Mouse (Mus musculus) ovary, postnatal 10 days (tissue): ENCODE results near the gene Pnkd.
"Not testable (repeated sequence)": the region's sequence is repeated elsewhere in the genome, so short reads cannot be mapped to it uniquely, and the experiment has no call there.

Experiments
- DNase-seq: peaks from one replicate; pipeline ENCODE4 v3.0.0; 2022; ENCODE audit warnings: low spot score

Gene Pnkd

DNA sequence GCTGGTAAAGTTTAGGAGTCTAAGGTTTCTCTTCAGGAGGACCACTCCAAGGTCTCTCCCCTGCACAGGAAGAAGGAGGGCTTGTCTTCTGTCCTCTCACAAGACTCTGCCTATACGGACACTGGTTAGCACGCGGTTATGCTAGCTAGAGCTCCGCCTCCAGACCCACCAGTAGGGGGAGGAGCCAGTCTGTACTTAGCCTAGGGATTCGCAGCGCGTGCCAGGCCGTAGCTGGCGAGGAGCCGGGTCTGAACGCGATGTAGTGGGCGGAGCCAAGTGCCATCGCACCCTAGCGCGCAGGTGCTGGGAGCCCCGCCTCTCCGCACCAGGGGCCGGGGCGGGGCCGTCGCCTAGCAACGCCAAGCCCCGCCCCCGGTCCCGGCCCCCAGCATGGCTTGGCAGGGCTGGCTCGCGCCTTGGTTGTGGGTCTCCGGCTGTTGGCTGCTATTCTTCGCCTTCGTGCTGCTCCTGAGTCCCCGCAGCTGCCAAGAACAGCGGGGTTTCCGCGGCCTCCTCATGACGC is 47.6 kb downstream of the Pnkd start:
- DNase-seq, result peak; percentile 91

DNA sequence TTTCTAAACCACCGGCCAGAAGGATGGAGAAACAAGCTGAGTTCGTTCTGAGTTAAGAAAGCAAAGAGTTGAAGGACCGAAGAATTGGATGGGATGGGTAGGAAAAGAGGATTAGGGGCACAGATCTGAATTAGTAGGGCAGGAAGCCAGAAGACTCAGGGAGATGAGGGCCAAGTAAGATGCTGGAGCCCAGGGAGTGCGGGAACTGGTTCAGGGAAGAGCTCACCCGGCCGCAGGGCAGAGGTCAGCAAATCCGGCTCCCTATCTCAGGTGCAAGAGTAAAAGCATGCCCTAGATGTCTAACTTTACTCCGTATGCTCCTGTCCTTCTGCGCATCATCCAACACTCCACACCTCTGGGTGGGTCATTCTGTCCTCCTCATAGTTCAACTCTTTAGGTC is 48.2 kb downstream of the Pnkd start:
- DNase-seq, result no peak

DNA sequence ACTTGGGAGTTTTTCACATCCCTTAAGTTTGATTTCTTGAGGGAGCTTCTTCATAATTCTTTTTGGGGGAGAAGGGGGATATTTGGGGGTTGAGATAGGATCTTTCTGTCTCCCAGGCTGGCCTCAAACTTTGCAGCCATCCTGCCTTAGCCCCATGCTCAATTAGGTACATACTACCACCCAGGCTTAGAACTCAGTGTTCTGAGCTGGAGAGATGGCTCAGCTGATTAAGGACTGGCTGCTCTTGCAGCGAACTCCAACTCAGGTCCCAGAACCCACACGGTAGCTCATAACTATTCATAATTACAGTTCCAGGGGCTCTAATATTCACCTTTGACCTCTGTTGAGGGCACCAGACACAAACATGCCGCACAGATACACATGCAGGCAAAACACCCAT is 49.9 kb downstream of the Pnkd start:
- no peak for DNase-seq

GRCm38 (mm10) chr1:74335033-74335432 is 50.3 kb downstream of the Pnkd start:
- no peak for DNase-seq

- no peak for DNase-seq
Measured at GRCm38 (mm10) chr1:74335436-74336170, 50.9 kb downstream of the Pnkd start.

DNA sequence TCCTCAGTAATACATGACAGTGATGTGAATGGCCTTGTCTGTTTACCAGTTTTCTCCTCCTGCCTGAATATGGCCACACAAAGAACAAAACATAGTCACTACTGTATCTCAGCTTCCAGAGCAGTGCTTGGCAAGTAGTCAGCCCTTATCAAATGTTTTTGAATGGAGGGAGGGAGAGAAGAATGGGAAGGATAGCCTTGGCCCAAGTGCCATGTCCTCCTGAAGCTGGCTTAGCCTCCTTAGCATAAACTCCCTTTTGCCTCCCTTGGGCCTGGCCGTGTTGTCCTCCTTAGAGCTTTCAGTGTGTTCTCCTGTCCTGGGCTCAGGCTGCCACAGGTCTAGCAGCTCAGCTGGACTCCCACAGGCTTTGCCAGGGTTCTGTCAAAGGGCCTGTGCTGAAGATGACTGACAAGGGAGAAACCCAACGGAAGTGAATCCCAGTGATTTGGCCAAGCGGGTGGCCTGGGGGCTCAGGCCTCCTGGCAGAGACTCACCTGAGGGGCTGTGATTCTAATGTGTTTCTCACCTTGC is 52.6 kb downstream of the Pnkd start:
- DNase-seq, result no peak

- no peak for DNase-seq
Measured at GRCm38 (mm10) chr1:74338013-74338412, 53.3 kb downstream of the Pnkd start.

DNA sequence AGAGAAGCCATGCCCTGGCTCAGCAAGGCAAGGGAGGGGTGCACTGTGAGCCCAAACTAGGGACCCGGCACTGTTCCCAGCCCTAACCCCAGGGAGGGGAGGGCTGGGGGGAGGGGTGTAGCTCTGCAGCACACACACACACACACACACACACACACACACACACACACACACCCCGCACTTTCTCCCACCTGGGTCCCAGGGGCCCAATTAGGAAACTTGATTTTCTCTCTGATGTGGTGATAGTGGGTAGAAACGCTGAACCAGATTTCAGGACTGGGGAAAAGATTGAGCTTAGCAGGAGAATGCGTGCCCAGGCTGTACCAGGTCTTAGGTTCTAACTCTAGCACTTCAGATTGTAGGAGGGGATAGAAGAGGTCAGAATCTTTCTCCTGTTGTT is 53.9 kb downstream of the Pnkd start:
- DNase-seq, result no peak

DNA sequence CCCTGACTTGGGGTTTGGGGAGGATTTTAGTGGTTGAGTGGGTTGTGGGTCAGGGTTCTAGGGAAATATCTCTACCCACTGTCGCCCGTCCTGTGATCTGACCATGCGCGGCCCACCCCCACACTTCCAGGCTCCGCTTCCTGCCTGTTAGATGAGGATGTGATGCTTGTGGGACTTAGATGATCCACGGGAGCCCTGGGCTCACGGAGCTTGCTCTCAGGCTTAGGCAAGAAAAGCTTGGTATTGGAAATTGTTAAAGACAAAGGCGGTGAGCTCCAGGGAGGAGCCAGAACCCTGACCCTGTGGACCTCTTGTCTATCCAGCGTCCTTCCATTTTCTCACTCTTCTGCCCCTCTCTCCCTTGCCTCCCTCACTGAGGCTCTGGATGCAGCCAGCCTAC is 55.2 kb downstream of the Pnkd start:
- no peak for DNase-seq

DNA sequence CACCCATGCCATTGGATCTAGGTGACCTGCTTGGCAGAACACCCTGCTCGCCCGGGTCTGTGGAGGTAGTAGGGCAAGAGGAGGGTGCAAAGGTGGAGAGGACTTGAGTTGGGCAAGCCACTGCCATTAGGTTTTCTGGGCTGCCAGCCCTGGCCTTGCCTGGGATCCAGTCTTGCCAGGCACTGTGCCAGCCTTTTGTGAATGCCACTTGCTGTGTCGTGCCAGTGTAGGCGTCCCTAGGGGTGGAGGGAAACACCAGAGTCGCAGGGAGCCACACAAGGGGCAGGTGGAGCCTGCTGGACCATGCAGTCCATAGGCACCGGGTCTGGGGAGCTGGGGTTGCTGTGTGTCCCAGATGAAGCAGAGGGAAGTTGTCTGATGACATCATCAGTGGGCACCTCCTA is 55.6 kb downstream of the Pnkd start:
- DNase-seq, result no peak

DNA sequence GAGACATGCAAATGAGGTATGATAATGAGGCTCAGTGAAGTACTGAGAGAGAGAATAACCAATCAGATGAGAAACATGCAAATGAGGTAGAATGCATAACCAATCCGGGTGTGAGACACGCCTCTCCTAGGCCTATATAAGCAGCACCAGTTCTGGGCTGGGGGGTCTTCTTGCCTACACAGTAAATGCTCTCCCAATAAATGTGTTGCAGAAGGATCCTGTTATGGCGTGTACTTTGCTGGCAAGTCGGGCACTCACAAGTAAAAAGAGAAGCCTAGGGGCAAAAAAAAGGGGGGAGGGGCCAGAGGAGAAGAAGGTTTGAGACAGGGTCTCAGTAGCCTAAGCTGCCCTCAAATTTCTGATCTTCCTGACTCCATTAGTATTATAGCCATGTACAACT is 56.3 kb downstream of the Pnkd start:
- not testable (repeated sequence) for DNase-seq

DNA sequence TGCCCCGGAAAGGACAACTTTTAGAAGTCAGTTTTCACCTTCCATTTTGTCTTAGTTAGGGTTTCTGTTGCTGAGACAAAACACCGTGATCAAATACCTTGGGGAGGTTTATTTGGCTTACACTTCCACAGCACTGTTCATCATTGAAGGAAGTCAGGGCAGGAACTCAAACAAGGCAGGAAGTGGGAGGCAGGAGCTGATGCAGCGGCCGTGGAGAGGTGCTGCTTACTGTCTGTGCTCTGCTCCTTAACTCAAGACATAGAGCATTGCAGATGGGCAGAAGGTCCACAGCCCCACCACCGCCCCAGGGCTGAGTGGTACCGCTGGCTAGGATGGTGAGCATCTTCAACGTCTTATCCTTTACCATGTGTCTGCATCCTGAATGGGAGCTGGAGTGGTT is 57.2 kb downstream of the Pnkd start:
- DNase-seq, result no peak

DNA sequence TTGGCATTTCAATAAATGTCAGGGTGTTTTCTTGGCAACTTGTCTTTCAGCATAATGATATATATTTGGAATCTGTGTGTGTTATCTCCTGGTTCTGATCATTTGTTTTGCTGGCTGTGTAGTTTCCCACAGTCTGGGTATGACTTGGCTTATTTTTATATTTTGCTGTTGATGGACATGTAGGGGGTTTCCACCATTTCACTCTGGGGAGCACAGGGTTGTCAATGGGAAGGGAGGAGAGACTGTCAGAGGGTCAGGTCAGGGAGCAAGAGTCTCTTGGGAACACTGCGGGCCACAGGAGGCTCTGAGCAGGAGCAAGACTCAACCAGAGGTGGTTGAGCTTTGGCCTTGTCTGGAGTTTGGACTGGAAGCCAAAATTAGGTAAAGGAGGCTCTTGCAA is 57.6 kb downstream of the Pnkd start:
- DNase-seq, result no peak

DNA sequence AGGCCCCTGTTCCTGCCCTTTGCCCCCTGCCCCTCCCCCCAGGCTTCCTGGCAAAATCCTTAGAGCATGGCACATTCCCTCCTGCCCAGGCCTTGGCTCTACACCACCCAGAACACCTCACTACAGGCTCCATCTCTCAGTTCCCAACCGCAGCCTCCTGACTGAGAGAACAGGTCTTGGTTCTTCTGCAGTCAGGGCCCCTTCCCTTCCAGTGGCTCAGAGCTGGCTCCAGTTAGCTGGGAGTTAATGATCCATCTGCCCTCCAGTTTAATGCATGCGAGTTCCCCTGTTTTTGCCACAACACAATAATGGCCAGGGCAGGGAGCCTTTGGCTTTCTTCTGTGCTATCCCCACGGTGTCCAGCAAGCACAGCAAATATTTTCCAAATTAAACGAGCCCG is 58.4 kb downstream of the Pnkd start:
- DNase-seq, result no peak

GRCm38 (mm10) chr1:74344163-74344916 is 59.6 kb downstream of the Pnkd start:
- DNase-seq, result no peak

DNA sequence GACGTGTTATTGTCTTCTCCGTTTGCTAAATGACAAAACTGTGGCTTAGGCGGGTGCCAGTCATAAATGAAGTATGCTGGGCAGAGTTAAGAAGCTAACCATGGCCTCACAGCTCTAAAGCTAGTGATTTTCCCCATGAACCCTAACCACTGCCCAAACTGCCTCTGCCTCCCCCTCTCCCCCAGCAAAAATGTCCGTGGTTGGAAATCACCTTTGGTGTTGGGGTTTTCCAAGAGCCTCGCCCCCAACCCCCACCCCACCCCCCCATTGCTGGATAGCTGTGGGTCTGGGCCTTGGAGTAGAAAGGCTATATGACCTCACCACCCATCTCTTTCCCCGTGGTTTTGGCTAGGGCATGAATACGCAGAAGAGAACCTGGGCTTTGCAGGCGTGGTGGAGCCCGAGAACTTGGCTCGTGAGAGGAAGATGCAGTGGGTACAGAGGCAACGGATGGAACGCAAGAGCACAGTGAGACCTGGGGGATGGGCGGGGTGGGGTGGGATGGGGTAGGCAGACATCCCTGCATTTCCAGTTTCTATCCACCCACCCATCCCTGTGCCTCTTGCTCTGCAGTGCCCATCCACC is 66.5 kb downstream of the Pnkd start:
- no peak for DNase-seq

- DNase-seq, result no peak
Measured at GRCm38 (mm10) chr1:74352532-74353096, 67.9 kb downstream of the Pnkd start.

DNA sequence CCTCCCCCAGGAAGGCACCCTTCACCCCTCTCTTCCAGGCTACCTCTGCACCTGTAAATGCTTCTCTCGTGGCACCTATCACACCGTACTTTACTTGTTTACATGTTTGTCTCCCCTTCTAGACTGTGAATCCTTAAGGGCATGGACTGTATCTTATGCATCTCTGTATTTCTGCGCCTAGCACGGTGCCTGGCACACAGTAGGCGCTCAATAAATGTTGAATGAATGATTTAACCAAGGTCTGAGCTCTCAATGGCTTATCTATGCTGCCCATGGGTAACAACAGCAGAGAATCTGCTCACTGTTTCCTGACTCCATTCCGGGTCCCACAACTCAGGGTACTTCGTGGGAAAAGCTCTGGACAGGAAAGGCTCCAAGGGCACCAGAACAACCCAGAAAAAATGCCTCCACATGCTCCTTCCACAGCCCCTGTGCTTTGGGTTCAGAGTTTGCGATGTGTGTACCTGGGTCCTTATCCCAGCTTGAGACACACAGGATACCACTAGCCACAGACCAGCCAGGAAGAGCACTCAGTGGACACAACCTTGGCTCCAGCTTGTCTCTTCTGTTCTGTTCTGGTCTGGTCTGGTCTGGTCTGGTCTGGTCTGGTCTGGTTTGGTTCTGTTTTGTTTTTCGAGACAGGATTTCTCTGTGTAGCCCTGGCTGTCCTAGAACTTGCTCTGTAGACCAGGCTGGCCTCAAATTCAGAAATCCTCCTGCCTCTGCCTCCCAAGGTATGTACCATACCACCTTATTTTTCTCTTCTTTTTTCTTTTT is 68.9 kb downstream of the Pnkd start:
- DNase-seq, result no peak

- no peak for DNase-seq
Measured at GRCm38 (mm10) chr1:74357531-74357930, 72.8 kb downstream of the Pnkd start.

GRCm38 (mm10) chr1:74359952-74360517 is 75.3 kb downstream of the Pnkd start:
- no peak for DNase-seq

DNA sequence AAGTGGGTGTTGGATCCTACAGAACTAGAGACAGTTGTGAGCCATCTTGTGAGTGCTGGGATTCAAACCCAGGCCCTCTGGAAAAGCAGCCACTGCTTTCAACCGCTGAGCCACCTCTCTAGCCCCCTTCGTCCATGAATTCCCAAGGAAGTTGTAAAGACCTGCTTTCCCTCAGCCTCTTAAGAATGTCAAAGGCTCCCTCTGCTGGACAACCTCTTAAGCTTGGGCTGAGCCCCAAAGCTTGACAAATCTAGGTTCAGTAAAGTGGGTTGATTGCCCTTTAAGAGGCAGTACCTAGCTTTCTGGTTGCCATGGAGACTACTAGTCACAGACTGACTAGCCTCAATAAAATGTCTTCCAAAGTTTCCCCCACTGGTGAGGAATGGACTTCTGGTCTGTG is 77.1 kb downstream of the Pnkd start, which contains the start of gene Catip:
Gene Catip (plus strand): TSS at position 297 of the 400 bp plus-strand sequence.
- peak; percentile 48 for DNase-seq
